Mouse (Mus musculus) ES-E14 (cell line): Measurements from ENCODE around the gene 9130409I23Rik. TPM values are rescaled to one million over a fixed set of nuclear protein-coding genes. Genes with fewer than 3 reads are reported as not detected.

Experiments
- DNase-seq: peaks from one replicate; pipeline ENCODE4 v3.0.0-alpha.2; 2013; ENCODE audit warnings: low read depth, low spot score
- H3K27ac ChIP-seq: 2 replicates; pipeline ENCODE4 v1.5.1; 2012; ENCODE audit warnings: low read depth, mild to moderate bottlenecking, low read length, moderate library complexity, mixed read lengths; ENCODE audit not compliant: poor library complexity, insufficient read depth, severe bottlenecking
- H3K36me3 ChIP-seq: 2 replicates; pipeline ENCODE4 v1.6.1; 2012; ENCODE audit warnings: mild to moderate bottlenecking, low read length, moderate library complexity, mixed read lengths; ENCODE audit not compliant: control insufficient read depth, poor library complexity, insufficient read depth, severe bottlenecking
- H3K4me1 ChIP-seq, 2 experiments: fragments of 150-350 bp in 1 of 2; sonication (generic) in 1 of 2; 2 replicates each; pipeline ENCODE4 v1.6.1; 2012; ENCODE audit warnings: low read length in 2 of 2, mild to moderate bottlenecking in 1 of 2, mixed read lengths in 1 of 2; ENCODE audit not compliant: control insufficient read depth in 2 of 2, insufficient read depth in 2 of 2, poor library complexity in 1 of 2
- H3K4me3 ChIP-seq, 2 experiments: fragments of 150-350 bp in 1 of 2; sonication (generic) in 1 of 2; 2 replicates each; pipeline ENCODE4 v1.5.1; 2012; ENCODE audit warnings: low read length in 2 of 2, low read depth in 1 of 2, mild to moderate bottlenecking in 1 of 2, mixed read lengths in 1 of 2; ENCODE audit not compliant: insufficient read depth in 1 of 2, poor library complexity in 1 of 2, severe bottlenecking in 1 of 2
- H3K9ac ChIP-seq: 2 replicates; pipeline ENCODE4 v1.6.1; 2012; ENCODE audit warnings: low read depth, mild to moderate bottlenecking, low read length, mixed read lengths; ENCODE audit not compliant: poor library complexity, insufficient read depth, severe bottlenecking
- H3K9me3 ChIP-seq: fragments of 150-350 bp; sonication (generic); 2 replicates; pipeline ENCODE4 v1.6.1; 2012; ENCODE audit warnings: low read depth, mild to moderate bottlenecking, low read length; ENCODE audit not compliant: control insufficient read depth, insufficient read depth
- CHD2 ChIP-seq: IDR thresholded peaks from 2 replicates; pipeline ENCODE4 v1.6.1; 2014; ENCODE audit warnings: mild to moderate bottlenecking, low read depth, low read length, inconsistent platforms
- HCFC1 ChIP-seq: IDR thresholded peaks from 2 replicates; pipeline ENCODE4 v1.6.1; 2012; ENCODE audit warnings: low read length, inconsistent platforms, borderline replicate concordance; ENCODE audit not compliant: insufficient read depth
- MAFK ChIP-seq: IDR thresholded peaks from 2 replicates; pipeline ENCODE4 v1.6.1; 2014; ENCODE audit warnings: mild to moderate bottlenecking, low read depth, low read length, inconsistent platforms; ENCODE audit not compliant: insufficient read depth
- ZC3H11A ChIP-seq: IDR thresholded peaks from 2 replicates; pipeline ENCODE4 v1.6.1; 2012; ENCODE audit warnings: low read depth, mild to moderate bottlenecking, inconsistent platforms, low read length, borderline replicate concordance
- ZNF384 ChIP-seq: IDR thresholded peaks from 2 replicates; pipeline ENCODE4 v1.6.1; 2012; ENCODE audit warnings: low read depth, low read length, inconsistent platforms
- in situ Hi-C, 2 experiments: fragments of 600-800 bp; cut with MboI; formaldehyde crosslinking; loops; one replicate each; pipeline ENCODE4 v1.15.1; 2025; ENCODE audit warnings: low sequenced_read_pairs in 2 of 2, inconsistent platforms in 1 of 2; ENCODE audit not compliant: unreplicated experiment in 2 of 2
- total RNA-seq: library from RNA; depleted of rRNA; stranded (reverse); fragments of 300-350 nt; gene quantifications from 2 replicates; pipeline ENCODE4 v1.2.3, GENCODE M21; 2012; rRNA removed

9130409I23Rik gene
- total RNA-seq, 1 experiment = not detected

GRCm38 (mm10) chr1:181069671-181070070, 18.6 kb downstream of the 9130409I23Rik start:
- Histone ChIP-seq H3K9me3 (no peaks in the 10 kb centered on the region), H3K36me3 (no peaks in the 10 kb centered on the region), H3K4me3 (no peak overlapping the region), H3K4me1 (no peaks in the 10 kb centered on the region), H3K27ac (no peak overlapping the region), H3K9ac (no peak overlapping the region)
- in situ Hi-C loops = no loop called here
- TF ChIP-seq MAFK (no peak), ZC3H11A (no peak)
- no peak for DNase-seq

GRCm38 (mm10) chr1:181073075-181073474, 22.0 kb downstream of the 9130409I23Rik start:
- no peak for TF ChIP-seq HCFC1
- TF ChIP-seq ZNF384 = no peak
- TF ChIP-seq MAFK = no peak
- no peak for TF ChIP-seq CHD2
- TF ChIP-seq ZC3H11A = no peak
- no peaks in the 10 kb centered on the region for H3K4me1 ChIP-seq
- DNase-seq = no peak
- H3K36me3 ChIP-seq = no peaks in the 10 kb centered on the region
- no peaks in the 10 kb centered on the region for H3K9me3 ChIP-seq
- H3K4me3 ChIP-seq = no peak overlapping the region
- no peak overlapping the region for H3K27ac ChIP-seq
- H3K9ac ChIP-seq = no peak overlapping the region
- in situ Hi-C loops = no loop called here

GRCm38 (mm10) chr1:181084021-181084420, 33.0 kb downstream of the 9130409I23Rik start:
- no peaks in the 10 kb centered on the region for H3K9me3 ChIP-seq
- H3K4me3 ChIP-seq = no peak overlapping the region
- no peaks in the 10 kb centered on the region for H3K4me1 ChIP-seq
- H3K36me3 ChIP-seq = no peaks in the 10 kb centered on the region
- peak; percentile 46 for DNase-seq
- TF ChIP-seq HCFC1 (no peak), MAFK (no peak)
- in situ Hi-C loops = no loop called here
- H3K9ac ChIP-seq = no peak overlapping the region
- H3K27ac ChIP-seq = no peak overlapping the region

- Histone ChIP-seq H3K27ac (no peak overlapping the region), H3K9me3 (no peaks in the 10 kb centered on the region), H3K4me1 (no peaks in the 10 kb centered on the region), H3K4me3 (no peak overlapping the region), H3K36me3 (peaks cover 30% of the 10 kb centered on the region), H3K9ac (no peak overlapping the region)
- no peak for DNase-seq
- no peak for TF ChIP-seq HCFC1
- TF ChIP-seq CHD2 = no peak
- TF ChIP-seq ZC3H11A = no peak
- TF ChIP-seq ZNF384 = no peak
- no peak for TF ChIP-seq MAFK
- in situ Hi-C loops = no loop called here
These were observed 39.0 kb downstream of the 9130409I23Rik start for GRCm38 (mm10) chr1:181090048-181090447.

Other genes starting within 250 kb of the 9130409I23Rik start
- 503 and 657 TPM in 2 replicates for gene H3f3a, start 237.3 kb upstream of the 9130409I23Rik start, total RNA-seq
- gene Sde2, start 200.1 kb upstream of the 9130409I23Rik start, total RNA-seq = 39.6 and 41.2 TPM in 2 replicates
- gene Lefty2, start 158.1 kb upstream of the 9130409I23Rik start, total RNA-seq = 68.3 and 219 TPM in 2 replicates
- gene Pycr2, start 146.9 kb upstream of the 9130409I23Rik start, total RNA-seq = 122 and 151 TPM in 2 replicates
- gene Lefty1, start 116.2 kb upstream of the 9130409I23Rik start, total RNA-seq = 281 and 714 TPM in 2 replicates
- gene Tmem63a, start 108.9 kb upstream of the 9130409I23Rik start, total RNA-seq = 14.7 and 30.5 TPM in 2 replicates
- 12.5 and 35.9 TPM in 2 replicates for gene Ephx1, start 30.3 kb upstream of the 9130409I23Rik start, total RNA-seq
- gene Nvl, start 93.0 kb downstream of the 9130409I23Rik start, total RNA-seq = 44.5 and 49.7 TPM in 2 replicates
- gene Cnih4, start 93.5 kb downstream of the 9130409I23Rik start, total RNA-seq = 96.2 and 101 TPM in 2 replicates
- gene Wdr26, start 160.8 kb downstream of the 9130409I23Rik start, total RNA-seq = 59.9 and 62.9 TPM in 2 replicates